Mouse (Mus musculus): ENCODE results near the gene Zfp384. TPM values are rescaled to one million over a fixed set of nuclear protein-coding genes. Genes with fewer than 3 reads are reported as not detected.
"Not testable (repeated sequence)": the region's sequence is repeated elsewhere in the genome, so short reads cannot be mapped to it uniquely, and the experiment has no call there.

The Zfp384 gene
- polyA plus RNA-seq, 1 experiment from 2014 or later = 9.9 TPM

DNA sequence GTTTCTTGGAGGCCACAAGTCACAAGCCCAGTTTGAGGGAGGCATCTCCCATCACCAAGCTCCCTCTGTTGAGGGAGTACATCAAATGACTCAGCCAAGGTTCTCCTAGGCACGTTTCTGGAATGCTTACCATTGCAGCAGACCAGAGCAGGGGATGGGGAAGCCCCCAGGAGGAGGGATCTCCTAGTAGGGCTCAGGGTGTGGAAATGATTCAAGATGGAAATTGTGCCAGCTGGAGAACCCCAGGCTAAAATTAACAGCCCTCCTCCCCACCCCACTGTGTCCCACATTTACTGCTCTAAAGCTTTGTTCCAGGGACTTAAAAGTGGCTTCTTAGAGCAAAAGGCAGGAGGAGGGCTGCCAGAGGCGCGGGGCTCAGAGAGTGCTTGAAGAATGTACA, 3.9 kb upstream of the Zfp384 start:
- Histone ChIP-seq H3K36me3 (ENCODE audit: insufficient read depth, low read length) (no peaks in the 10 kb centered on the region), H3K9ac (replicated peaks; ENCODE audit: low read depth) (no peak overlapping the region), H3K9me3 (ENCODE audit: low read length) (no peaks in the 10 kb centered on the region), H3K27ac (ENCODE audit: low read length) (no peak overlapping the region), H3K4me1 (ENCODE audit: insufficient read depth, low read depth, low read length) (peaks cover 3% of the 10 kb centered on the region; the same call in 1 of the 2 replicates), H3K4me2 (replicated peaks; ENCODE audit: low read depth, low read length) (no peak overlapping the region), H3K4me3 (ENCODE audit: low read depth, low read length) (no peak overlapping the region), H3K27me3 (replicated peaks; ENCODE audit: insufficient read depth, low read length) (no peaks in the 10 kb centered on the region; the same call in 1 of the 2 replicates)
- ATAC-seq = no peak
- WGBS = 15% methylated on average over 3 of the region's 3 CpGs
- TF ChIP-seq CTCF (IDR thresholded peaks at IDR 0.05) (no peak), EP300 (IDR thresholded peaks at IDR 0.05) (no peak)
- DNase-seq (ENCODE audit: low spot score) = no peak

DNA sequence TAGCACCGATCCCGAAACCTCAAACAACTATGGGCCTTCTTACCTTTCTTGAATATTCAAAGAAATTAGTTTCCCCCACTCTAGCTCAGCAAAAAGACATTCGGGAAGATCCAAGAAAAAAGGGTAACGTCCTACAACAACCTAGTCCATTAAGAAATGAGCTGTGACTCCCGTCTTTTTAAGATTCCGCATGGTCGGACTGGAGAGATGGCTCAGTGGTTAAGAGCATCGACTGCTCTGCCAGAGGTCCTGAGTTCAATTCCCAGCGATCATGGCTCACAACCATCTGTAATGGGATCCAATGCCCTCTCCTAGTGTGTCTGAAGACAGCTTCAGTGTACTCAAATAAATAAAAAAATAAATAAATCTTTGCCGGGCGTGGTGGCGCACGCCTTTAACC, 885 bp upstream of the Zfp384 start:
- H3K9me3 ChIP-seq (ENCODE audit: low read length) = no peaks in the 10 kb centered on the region
- WGBS = 40% methylated on average over 13 of the region's 13 CpGs
- peak overlapping the region; percentile 80 for H3K4me3 ChIP-seq (ENCODE audit: low read depth, low read length)
- H3K4me1 ChIP-seq (ENCODE audit: insufficient read depth, low read depth, low read length) = peaks cover 5% of the 10 kb centered on the region; the same call in 1 of the 2 replicates
- H3K36me3 ChIP-seq (ENCODE audit: insufficient read depth, low read length) = no peaks in the 10 kb centered on the region
- DNase-seq (ENCODE audit: low spot score) (no peak), ATAC-seq (no peak)
- H3K27ac ChIP-seq (ENCODE audit: low read length) = no peak overlapping the region
- peak overlapping the region; percentile 77 for H3K4me2 ChIP-seq (replicated peaks; ENCODE audit: low read depth, low read length)
- no peaks in the 10 kb centered on the region for H3K27me3 ChIP-seq (replicated peaks; ENCODE audit: insufficient read depth, low read length)
- peak overlapping the region; percentile 39; the same call in 1 of the 2 replicates for H3K9ac ChIP-seq (replicated peaks; ENCODE audit: low read depth)
- no peak for TF ChIP-seq CTCF (IDR thresholded peaks at IDR 0.05)
- no peak for TF ChIP-seq EP300 (IDR thresholded peaks at IDR 0.05)

DNA sequence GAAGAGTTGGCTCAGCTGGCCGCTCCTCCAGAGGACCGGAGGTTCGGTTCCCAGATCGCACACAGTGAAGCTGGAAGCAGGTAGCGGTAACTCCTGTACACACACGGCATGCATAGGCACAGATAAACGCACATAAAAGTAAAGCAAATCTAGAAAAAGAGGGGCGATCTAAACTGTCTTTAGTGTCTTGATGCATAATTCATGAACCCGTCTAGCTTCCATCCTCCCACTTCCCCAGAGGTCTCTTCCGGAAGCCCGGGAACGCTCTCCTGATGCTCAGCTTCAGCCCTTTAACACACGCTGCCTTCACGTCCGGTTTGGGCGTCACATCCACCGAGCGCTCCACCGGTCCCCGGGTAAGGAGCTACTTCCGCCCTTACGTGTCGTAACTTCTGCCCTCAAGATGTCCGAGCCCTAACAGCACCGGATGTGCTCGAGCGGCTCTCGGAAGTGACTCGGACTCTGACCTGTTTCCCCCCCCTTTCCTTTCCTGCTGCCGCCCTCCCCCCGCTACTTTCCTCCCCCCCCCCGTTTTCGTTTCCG, 288 bp upstream of the Zfp384 start:
- peak; percentile 98 for ATAC-seq
- WGBS = 1% methylated on average over 32 of the region's 34 CpGs
- TF ChIP-seq CTCF (IDR thresholded peaks at IDR 0.05) (no peak), EP300 (IDR thresholded peaks at IDR 0.05) (no peak)

DNA sequence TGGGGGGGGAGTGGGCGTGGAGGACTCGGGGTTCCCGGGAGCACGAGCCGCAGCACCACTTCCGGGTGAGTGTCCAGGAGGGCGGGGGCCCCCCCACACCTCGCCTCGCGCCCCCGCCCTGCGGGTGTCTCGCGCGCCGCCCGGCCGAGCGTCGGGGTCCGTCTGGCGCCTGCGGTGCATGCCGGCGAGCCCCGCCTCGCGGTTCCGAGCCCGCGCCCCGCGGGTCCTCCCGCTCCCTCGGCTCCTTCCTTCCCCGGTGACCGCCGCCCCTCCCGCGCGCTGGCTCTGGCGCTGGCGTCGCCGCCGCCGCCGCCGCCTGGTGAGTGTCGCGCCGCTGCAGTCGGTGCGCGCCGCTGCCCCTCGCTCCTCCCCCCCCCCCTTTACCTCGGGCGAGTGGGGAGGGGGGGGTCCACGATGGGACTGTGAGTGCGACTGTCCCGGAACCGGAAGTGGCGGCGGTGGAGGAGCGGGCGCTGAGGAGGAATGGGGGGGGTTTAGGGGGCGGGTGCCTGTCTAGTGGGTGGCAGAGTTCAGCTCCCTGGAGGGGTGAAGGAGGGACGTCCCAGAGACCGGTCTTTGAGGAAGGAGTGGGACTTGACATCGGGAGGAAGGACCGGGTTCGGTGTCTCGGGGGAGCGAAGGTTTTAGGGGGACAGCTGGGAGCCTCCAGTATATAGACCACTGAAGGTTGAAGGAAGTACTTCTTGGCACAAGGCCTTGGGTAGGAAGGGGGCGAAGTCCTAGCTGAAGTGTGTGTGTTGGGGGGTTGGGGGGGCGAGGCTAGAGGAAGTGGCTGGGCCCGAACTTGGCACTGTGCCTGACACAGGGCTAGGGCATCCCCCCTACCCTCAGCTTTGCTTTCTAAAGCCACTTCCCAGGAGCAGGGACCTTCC, 482 bp downstream of the Zfp384 start:
- Histone ChIP-seq H3K27ac (ENCODE audit: low read length) (peak overlapping the region; percentile 98), H3K4me3 (ENCODE audit: low read depth, low read length) (peak overlapping the region; percentile 80), H3K4me1 (ENCODE audit: insufficient read depth, low read depth, low read length) (peaks cover 5% of the 10 kb centered on the region; the same call in 1 of the 2 replicates), H3K27me3 (replicated peaks; ENCODE audit: insufficient read depth, low read length) (no peaks in the 10 kb centered on the region), H3K4me2 (replicated peaks; ENCODE audit: low read depth, low read length) (peak overlapping the region; percentile 77), H3K9me3 (ENCODE audit: low read length) (no peaks in the 10 kb centered on the region), H3K36me3 (ENCODE audit: insufficient read depth, low read length) (no peaks in the 10 kb centered on the region), H3K9ac (replicated peaks; ENCODE audit: low read depth) (peak overlapping the region; percentile 82)
- 1% methylated on average over 24 of the region's 78 CpGs for WGBS
- ATAC-seq (peak; percentile 86), DNase-seq (ENCODE audit: low spot score) (peak; percentile 92)
- TF ChIP-seq CTCF (IDR thresholded peaks at IDR 0.05) (no peak), EP300 (IDR thresholded peaks at IDR 0.05) (no peak)

More for the DNA sequence above, 288 bp upstream of the Zfp384 start:
- Histone ChIP-seq H3K27ac (ENCODE audit: low read length) (peak overlapping the region; percentile 98), H3K4me3 (ENCODE audit: low read depth, low read length) (peak overlapping the region; percentile 80), H3K9me3 (ENCODE audit: low read length) (no peaks in the 10 kb centered on the region), H3K9ac (replicated peaks; ENCODE audit: low read depth) (peak overlapping the region; percentile 82), H3K4me1 (ENCODE audit: insufficient read depth, low read depth, low read length) (peaks cover 5% of the 10 kb centered on the region; the same call in 1 of the 2 replicates), H3K36me3 (ENCODE audit: insufficient read depth, low read length) (no peaks in the 10 kb centered on the region), H3K4me2 (replicated peaks; ENCODE audit: low read depth, low read length) (peak overlapping the region; percentile 77), H3K27me3 (replicated peaks; ENCODE audit: insufficient read depth, low read length) (no peaks in the 10 kb centered on the region)
- DNase-seq (ENCODE audit: low spot score) = peak; percentile 99

DNA sequence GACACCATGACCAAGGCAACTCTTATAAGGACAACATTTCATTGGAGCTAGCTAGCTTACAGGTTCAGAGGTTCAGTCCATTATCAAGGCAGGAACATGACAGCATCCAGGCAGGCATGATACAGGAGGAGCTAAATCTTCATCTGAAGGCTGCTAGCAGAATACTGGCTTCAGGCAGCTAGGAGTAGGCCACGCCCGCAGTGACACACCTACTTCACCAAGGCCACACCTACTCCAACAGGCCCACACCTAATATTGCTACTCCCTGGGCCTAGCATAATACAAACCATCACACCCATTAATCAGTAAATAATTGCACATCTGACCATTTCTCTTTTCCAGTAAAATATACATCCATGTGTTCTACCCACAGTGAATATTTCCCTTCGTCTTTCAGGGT, 8.7 kb downstream of the Zfp384 start:
- ATAC-seq = no peak
- peaks cover 4% of the 10 kb centered on the region; the same call in 1 of the 2 replicates for H3K36me3 ChIP-seq (ENCODE audit: insufficient read depth, low read length)

DNA sequence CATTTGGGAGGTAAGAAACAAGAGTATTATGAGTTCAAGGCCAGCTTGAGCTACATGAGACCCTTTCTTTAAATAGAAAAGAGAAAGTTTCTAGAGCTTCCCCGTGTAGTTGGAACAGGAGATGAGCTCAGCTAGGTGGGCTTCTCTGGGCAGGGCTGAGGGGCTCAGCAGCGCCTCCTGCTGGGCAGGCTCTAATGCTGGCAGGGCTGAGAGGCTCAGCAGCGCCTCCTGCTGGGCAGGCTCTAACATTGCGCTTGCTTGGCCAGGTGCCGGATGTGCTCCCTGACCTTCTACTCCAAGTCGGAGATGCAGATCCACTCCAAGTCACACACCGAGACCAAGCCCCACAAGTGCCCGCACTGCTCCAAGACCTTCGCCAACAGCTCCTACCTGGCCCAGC, 21.6 kb downstream of the Zfp384 start:
- H3K4me2 ChIP-seq (replicated peaks; ENCODE audit: low read depth, low read length); H3K4me3 ChIP-seq (ENCODE audit: low read depth, low read length); H3K4me1 ChIP-seq (ENCODE audit: insufficient read depth, low read depth, low read length); H3K9me3 ChIP-seq (ENCODE audit: low read length); H3K9ac ChIP-seq (replicated peaks; ENCODE audit: low read depth); ATAC-seq; H3K27ac ChIP-seq (ENCODE audit: low read length); H3K27me3 ChIP-seq (replicated peaks; ENCODE audit: insufficient read depth, low read length): not testable (repeated sequence)
- peaks cover 40% of the 10 kb centered on the region for H3K36me3 ChIP-seq (ENCODE audit: insufficient read depth, low read length)
- peak; percentile 64 for DNase-seq (ENCODE audit: low spot score)
- WGBS = 20% methylated on average over 6 of the region's 9 CpGs
- peak; percentile 96 for TF ChIP-seq CTCF (IDR thresholded peaks at IDR 0.05)

More for the DNA sequence above, 8.7 kb downstream of the Zfp384 start:
- WGBS = 96% methylated on average over 3 of the region's 3 CpGs
- DNase-seq (ENCODE audit: low spot score) = no peak
- Histone ChIP-seq H3K4me3 (ENCODE audit: low read depth, low read length) (no peak overlapping the region), H3K9me3 (ENCODE audit: low read length) (no peaks in the 10 kb centered on the region), H3K27ac (ENCODE audit: low read length) (no peak overlapping the region), H3K27me3 (replicated peaks; ENCODE audit: insufficient read depth, low read length) (no peaks in the 10 kb centered on the region), H3K4me1 (ENCODE audit: insufficient read depth, low read depth, low read length) (no peaks in the 10 kb centered on the region), H3K4me2 (replicated peaks; ENCODE audit: low read depth, low read length) (no peak overlapping the region), H3K9ac (replicated peaks; ENCODE audit: low read depth) (no peak overlapping the region)
- no peak for TF ChIP-seq EP300 (IDR thresholded peaks at IDR 0.05)
- no peak for TF ChIP-seq CTCF (IDR thresholded peaks at IDR 0.05)
